Mouse (Mus musculus) left cerebral cortex, postnatal 25 days (tissue): Measurements from ENCODE around the gene Vps33b. TPM values are rescaled to one million over a fixed set of nuclear protein-coding genes. Genes with fewer than 3 reads are reported as not detected.
A peak's percentile ranks its signal among the peaks of the same experiment; 100 is the strongest.
"Not testable (repeated sequence)": the region's sequence is repeated elsewhere in the genome, so short reads cannot be mapped to it uniquely, and the experiment has no call there.

Experiments
- DNase-seq, 2 experiments: peaks; one replicate each; pipeline ENCODE4 v3.0.0; 2022; ENCODE audit warnings: low spot score in 2 of 2, mixed read lengths in 1 of 2
- intact Hi-C: fragments of 180-260 bp; cut with DNase I; formaldehyde crosslinking; loops from one replicate; pipeline ENCODE4 v1.15.1; 2025
- total RNA-seq, 2 experiments: library from RNA; stranded (reverse); gene quantifications; 2 replicates each; pipeline ENCODE4 v1.2.3; 2021

The Vps33b gene
- total RNA-seq, 2 experiments from 2014 or later = 20.2 to 20.6 TPM

GRCm38 (mm10) chr7:80301522-80301921 lies 32.1 kb downstream of the Vps33b start:
- DNase-seq = no peak

GRCm38 (mm10) chr7:80307766-80308165 lies 38.3 kb downstream of the Vps33b start:
- intact Hi-C loops = no loop called here
- no peak for DNase-seq

More at GRCm38 (mm10) chr7:80301522-80301921, 32.1 kb downstream of the Vps33b start:
- intact Hi-C loops = no loop called here

DNA sequence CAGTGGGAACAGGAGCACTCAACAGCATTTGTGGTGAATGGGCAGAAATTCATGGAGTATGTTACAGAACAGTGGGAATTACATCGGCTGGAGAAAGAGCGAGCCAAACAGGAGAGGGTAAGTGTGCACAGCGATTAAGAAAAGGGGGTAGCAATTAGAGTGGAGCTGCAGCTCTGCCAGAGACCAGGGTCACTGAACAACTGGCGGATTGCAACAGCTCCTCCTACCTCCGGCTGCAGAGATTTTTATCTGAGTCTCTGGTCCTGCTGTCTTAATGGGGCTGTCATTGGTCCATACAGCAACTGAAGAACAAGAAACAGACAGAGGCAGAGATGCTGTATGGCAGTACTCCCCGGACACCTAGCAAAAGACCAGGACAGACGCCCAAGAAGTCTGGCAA lies 41.3 kb downstream of the Vps33b start:
- intact Hi-C loops = no loop called here
- DNase-seq = no peak

DNA sequence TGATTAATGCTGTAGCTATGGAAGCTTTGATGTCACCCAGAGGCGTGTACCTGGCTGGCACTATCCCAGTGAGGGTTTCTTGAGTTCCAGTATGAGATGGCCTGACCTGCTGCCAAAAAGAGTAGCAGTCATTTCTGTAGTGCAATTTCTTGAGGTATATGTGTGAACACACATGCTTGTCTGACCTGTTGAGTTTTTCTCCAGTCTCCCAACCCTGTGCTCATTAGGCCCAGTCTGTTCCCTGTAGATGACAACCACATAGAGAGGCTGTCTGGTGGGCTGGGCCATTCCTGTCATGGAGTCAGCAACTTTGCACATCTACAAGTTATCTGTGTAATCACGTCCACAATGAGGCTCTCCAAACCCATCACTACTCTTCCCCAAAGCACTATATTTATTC lies 46.3 kb downstream of the Vps33b start:
- intact Hi-C loops = no loop called here
- DNase-seq = no peak

GRCm38 (mm10) chr7:80317439-80318115 lies 48.1 kb downstream of the Vps33b start:
- DNase-seq = no peak
- intact Hi-C loops = no loop called here

GRCm38 (mm10) chr7:80318670-80319069 lies 49.2 kb downstream of the Vps33b start:
- intact Hi-C loops = no loop called here
- peak in 1 of 2 experiments; percentile 31 for DNase-seq

DNA sequence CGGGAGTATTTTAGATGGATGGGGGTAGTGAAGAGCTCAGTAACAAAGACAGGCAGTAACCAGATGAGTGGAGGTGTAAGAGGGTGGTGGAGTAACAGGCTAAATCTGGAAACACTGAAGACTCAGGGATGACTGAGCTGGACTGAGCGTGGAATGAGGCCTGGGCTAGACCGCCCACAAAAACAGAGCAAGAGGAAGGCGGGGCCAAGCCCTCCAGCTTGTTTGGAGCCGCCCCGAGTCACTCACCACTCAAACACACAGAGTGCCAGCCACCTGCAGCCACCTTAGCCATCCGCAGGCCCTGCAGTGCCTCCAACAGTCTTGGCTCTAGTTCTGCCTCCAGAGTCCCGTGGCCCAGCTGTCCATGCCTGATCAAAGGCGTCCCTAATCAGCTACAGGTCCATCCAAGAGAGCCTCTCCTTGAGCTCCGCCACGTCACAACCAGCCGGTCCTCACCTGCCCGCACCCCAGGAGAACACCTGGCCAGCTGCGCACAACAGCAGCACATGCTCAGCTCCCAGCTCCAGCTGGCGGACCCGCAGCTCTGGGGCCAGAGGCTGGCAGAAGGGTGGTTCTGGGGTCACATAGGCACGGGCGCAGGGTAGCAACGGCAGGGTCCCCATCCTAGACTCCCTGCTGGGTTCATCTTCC lies 50.5 kb downstream of the Vps33b start:
- peak in 1 of 2 experiments; percentile 39 for DNase-seq
- intact Hi-C loops = no loop called here

DNA sequence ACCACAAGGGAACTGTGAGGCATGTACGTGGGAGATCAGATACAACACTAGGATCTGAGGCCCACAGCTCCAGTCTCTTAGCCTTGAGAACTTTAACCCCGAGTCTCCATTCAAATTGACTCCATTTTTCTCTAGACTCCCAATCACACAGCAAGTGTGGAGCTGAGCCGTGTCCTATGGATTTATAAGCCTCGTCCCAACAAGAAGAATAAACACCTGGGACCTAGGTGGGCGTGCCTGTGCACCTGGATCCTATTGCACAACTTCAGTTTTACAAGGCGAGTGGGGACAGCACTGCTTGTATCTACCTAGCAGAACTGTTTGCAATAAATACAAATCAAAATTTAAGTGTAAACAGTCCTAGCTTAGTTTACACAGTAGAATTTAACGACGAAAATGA lies 53.9 kb downstream of the Vps33b start:
- intact Hi-C loops = no loop called here
- DNase-seq = no peak

DNA sequence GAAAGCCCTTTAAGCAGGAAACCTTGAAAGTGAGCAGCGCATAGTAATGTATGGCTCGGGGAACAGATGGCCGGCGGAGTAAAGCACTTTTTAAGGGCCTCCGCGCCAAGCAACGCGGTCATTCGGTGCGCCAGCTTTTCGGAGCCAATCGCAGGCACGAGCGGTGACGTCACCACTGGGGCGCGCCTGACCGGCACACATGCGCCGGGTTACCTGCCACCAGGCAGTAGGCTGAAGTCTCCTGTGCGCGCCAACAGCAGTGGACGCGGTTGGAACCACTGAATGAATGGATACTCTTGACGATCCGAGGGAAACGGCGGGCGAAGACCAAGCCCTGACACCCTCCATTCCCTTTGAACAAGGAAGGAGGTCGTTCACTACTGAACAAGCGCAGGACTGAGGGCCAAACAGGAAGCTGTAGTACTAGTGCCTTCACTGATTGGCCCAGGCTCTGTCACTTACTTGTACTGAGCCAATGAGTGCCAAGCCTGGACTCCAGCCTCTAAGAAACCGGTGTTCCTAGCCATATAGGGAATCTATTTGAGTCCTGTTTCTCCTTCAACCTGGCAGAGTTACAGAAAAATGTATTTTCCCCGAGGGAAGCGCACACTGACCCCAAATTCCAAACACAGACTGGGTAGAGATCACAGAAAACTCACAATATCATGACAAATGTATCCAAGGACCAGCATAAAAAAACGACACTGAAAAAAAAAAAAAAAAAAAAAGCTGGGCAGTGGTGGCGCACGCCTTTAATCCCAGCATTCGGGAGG lies 54.8 kb downstream of the Vps33b start, which contains the start of gene Rccd1:
Gene Rccd1, minus strand, starts transcription at position 412 of the 773 bp plus-strand sequence.
- DNase-seq = peak; percentile 97 to 98
- intact Hi-C loops = loop anchor here (2.0 kb wide), 1 partner anchor 15 kb away; no protein-coding TSS in a partner anchor

DNA sequence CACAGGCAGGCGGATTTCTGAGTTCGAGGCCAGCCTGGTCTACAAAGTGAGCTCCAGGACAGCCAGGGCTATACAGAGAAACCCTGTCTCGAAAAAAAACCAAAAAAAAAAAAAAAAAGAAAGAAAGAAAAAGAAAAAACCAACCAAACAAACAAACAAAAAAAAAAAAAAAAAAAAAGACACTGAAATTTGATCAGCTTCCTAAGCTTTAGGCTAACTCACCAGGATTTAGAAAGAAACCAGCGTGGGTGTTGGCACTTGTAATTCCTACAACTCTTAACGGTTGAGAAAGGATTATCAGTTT lies 55.3 kb downstream of the Vps33b start:
- intact Hi-C loops = loop anchor here (2.0 kb wide), 1 partner anchor 14 kb away; no protein-coding TSS in a partner anchor
- DNase-seq = not testable (repeated sequence)

- DNase-seq = no peak
- intact Hi-C loops = loop anchor here (2.0 kb wide), 1 partner anchor 13 kb away; no protein-coding TSS in a partner anchor
These were observed 55.9 kb downstream of the Vps33b start for GRCm38 (mm10) chr7:80325292-80325868.

GRCm38 (mm10) chr7:80326076-80326475 lies 56.6 kb downstream of the Vps33b start:
- intact Hi-C loops = no loop called here
- no peak for DNase-seq

DNA sequence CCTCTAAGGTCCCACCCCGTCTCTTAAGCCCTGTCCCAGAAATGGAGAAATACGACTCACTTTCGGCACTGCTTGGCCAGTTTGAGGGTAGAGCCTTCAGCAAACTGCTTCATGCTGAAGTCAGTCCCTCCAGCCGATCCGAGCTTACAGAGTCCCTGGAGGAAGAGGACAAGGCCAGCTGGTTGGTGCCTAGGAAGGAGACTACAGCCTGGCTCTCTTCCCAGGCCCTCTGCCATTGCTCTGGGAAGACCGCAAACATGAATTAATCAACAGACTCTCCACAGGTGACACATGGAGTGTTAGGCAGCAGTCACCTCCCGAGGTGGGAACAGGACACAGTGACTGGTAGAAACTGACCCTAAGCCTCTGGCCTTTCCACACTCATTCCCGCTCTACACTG lies 60.8 kb downstream of the Vps33b start:
- no peak for DNase-seq
- intact Hi-C loops = no loop called here

GRCm38 (mm10) chr7:80331433-80331832 lies 62.0 kb downstream of the Vps33b start:
- intact Hi-C loops = no loop called here
- DNase-seq = no peak

DNA sequence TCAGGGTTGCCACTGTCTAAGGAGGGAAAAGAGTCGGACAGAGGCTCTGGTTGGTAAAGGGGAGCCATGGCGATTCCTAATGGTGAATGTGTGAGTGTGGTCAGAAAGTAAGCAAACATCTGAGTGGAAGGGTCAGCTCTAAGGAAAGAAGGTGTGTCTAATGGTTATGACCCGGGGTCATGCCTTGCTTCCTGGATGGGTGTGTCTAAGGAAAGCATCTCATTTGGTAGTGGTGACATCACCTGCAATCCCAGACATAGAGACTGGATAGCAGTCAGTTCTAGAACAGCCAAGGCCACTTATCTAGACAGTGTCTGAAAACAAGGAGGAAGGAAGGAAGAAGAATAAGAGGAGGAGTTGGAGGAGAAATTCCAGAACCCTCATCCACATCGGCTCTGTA lies 65.4 kb downstream of the Vps33b start:
- DNase-seq = no peak
- intact Hi-C loops = no loop called here

DNA sequence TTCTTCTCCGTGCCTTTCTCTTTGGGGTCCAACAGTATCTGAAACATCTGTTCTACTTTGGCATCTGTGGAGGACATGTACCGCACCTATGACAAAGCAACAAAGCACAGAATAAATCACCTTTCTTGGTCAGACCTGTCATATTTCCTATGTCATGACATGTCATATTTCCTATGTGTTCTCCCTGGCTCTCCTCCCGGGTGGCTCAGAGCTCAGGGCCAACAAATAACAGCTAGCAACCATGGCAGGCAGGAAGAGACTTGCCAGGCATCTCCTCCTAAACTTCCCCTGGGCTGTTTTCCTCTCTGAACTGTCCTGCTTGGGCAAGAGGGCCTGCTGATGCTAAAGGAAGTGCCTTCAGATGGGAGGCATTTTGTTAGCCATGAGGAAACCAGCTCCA lies 67.5 kb downstream of the Vps33b start:
- DNase-seq = no peak
- intact Hi-C loops = no loop called here

GRCm38 (mm10) chr7:80339371-80339770 lies 69.9 kb downstream of the Vps33b start:
- DNase-seq = peak in 1 of 2 experiments; percentile 35
- intact Hi-C loops = loop anchor here (2.0 kb wide), 1 partner anchor 15 kb away; the partner anchor contains the start of gene Rccd1

- intact Hi-C loops = loop anchor here (2.0 kb wide), 1 partner anchor 15 kb away; the partner anchor contains the start of gene Rccd1
- peak; percentile 98 to 99 for DNase-seq
These were observed 70.6 kb downstream of the Vps33b start for GRCm38 (mm10) chr7:80339793-80340628.

DNA sequence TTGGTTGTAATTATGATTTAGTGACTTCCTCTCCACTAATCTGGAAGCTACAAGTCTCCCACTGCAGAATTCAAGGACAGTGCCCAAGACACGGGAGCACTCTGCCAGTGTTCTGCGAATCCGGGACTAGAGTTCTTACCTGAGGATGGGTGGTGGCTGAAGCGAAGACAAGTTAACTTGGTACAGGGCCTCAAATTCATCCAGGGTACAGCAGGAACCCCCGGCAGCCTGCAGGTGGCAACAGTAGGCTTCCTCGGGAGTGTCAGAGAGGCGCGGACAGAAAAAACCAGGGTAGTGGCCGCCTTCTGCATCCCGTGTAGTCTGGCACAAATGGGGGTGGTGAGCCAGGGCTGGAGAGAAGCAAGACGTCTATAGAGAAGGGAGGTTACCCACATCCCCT lies 71.3 kb downstream of the Vps33b start, which contains the start of gene Unc45a:
Gene Unc45a, minus strand, starts transcription at position 213 of the 400 bp plus-strand sequence.
- intact Hi-C loops = no loop called here
- peak; percentile 58 to 74 for DNase-seq
